Mouse (Mus musculus) hindbrain, postnatal 0 days (tissue): Measurements from ENCODE around the gene Ascl4. TPM values are rescaled to one million over a fixed set of nuclear protein-coding genes. Genes with fewer than 3 reads are reported as not detected.

Experiments
- ATAC-seq: fragments of 200-750 bp; cut with Nextera tagmentation; 2 replicates; pipeline ENCODE4 v1.8.0; 2017; ENCODE audit warnings: mild to moderate bottlenecking, moderate TSS enrichment, moderate library complexity
- DNase-seq: peaks from one replicate; pipeline ENCODE4 v3.0.0-alpha.2; 2015; ENCODE audit warnings: low spot score
- H3K27ac ChIP-seq: fragments of 300-500 bp; sonication (generic); 2 replicates; pipeline ENCODE4 v1.5.1; 2014; ENCODE audit warnings: mild to moderate bottlenecking
- H3K27me3 ChIP-seq: fragments of 300-500 bp; sonication (generic); 2 replicates; pipeline ENCODE4 v1.6.1; 2014; ENCODE audit warnings: low read length, mixed read lengths; ENCODE audit not compliant: insufficient read depth
- H3K36me3 ChIP-seq: fragments of 300-500 bp; sonication (generic); 2 replicates; pipeline ENCODE4 v1.6.1; 2014; ENCODE audit warnings: low read length, mixed read lengths; ENCODE audit not compliant: insufficient read depth
- H3K4me1 ChIP-seq: fragments of 300-500 bp; sonication (generic); 2 replicates; pipeline ENCODE4 v1.6.1; 2014; ENCODE audit warnings: antibody characterized with exemption, low read length, mixed read lengths; ENCODE audit not compliant: insufficient read depth
- H3K4me2 ChIP-seq: fragments of 300-500 bp; sonication (generic); 2 replicates; pipeline ENCODE4 v1.6.1; 2014; ENCODE audit warnings: low read depth, mild to moderate bottlenecking, low read length, moderate library complexity, mixed read lengths
- H3K4me3 ChIP-seq: fragments of 300-500 bp; sonication (generic); 2 replicates; pipeline ENCODE4 v1.5.1; 2014; ENCODE audit warnings: low read length
- H3K9ac ChIP-seq: fragments of 300-500 bp; sonication (generic); replicated peaks from 2 replicates; pipeline ENCODE4 v1.6.1; 2014; ENCODE audit warnings: mild to moderate bottlenecking, low read length, moderate library complexity, mixed read lengths
- H3K9me3 ChIP-seq: fragments of 300-500 bp; sonication (generic); 2 replicates; pipeline ENCODE4 v1.6.1; 2016; ENCODE audit warnings: low read length, mixed read lengths
- CTCF ChIP-seq: IDR thresholded peaks from 2 replicates; pipeline ENCODE4 v1.5.1; 2016; ENCODE audit warnings: antibody characterized with exemption, control low read depth, low read depth
- WGBS: fragments of 180-500 bp; shearing (Covaris S2); extraction: QIAGEN DNeasy Blood & Tissue Kit; methylation state at CpG from one replicate; pipeline ENCODE4 v1.1.7; 2014; 5-methylcytosine and 5-hydroxymethylcytosine counted together
- polyA plus RNA-seq: library from polyadenylated mRNA; unstranded; fragments of >200 nt; fragmentation: Nextera tagmentation; extraction: Ambion mirVana; gene quantifications from 2 replicates; pipeline ENCODE4 v1.2.1, GENCODE M21; 2015
- total RNA-seq: library from RNA; depleted of rRNA; stranded (reverse); fragments of >200 nt; gene quantifications from 2 replicates; pipeline ENCODE4 v1.2.3, GENCODE M21; 2014

Ascl4 gene
- total and polyA plus RNA-seq, 2 experiments from 2014 or later: 0.25 to 0.42 TPM

GRCm38 (mm10) chr10:85969894-85970620 lies 42.6 kb downstream of the Ascl4 start:
- Histone ChIP-seq H3K9ac (no peak overlapping the region), H3K4me1 (no peaks in the 10 kb centered on the region), H3K27ac (no peak overlapping the region), H3K4me2 (no peak overlapping the region), H3K27me3 (no peaks in the 10 kb centered on the region), H3K9me3 (no peaks in the 10 kb centered on the region), H3K4me3 (no peak overlapping the region), H3K36me3 (no peaks in the 10 kb centered on the region)
- DNase-seq (no peak), ATAC-seq (no peak)
- no peak for TF ChIP-seq CTCF
- 59% methylated on average over 8 of the region's 8 CpGs for WGBS

DNA sequence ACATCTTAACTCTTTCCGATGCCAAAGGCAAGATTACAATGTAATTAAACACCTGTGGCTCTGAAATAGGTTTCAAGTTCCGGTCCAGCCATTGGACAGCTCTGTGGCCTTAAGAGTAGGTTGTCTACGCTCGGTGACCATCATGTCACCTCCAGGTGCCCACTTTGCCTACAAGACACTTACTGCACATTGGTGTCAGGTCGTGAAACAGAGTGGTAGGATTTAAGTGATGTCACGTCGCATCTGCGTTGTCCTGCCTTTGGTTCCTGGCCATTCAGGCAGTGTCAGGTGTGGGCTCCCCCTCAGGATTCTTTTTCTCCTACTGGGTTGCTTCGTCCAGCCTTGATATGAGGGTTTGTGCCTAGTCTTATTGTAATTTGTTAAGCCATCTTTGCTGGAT lies 44.3 kb downstream of the Ascl4 start:
- Histone ChIP-seq H3K4me1 (no peaks in the 10 kb centered on the region), H3K27ac (no peak overlapping the region), H3K27me3 (no peaks in the 10 kb centered on the region), H3K4me3 (no peak overlapping the region), H3K4me2 (no peak overlapping the region), H3K36me3 (no peaks in the 10 kb centered on the region), H3K9me3 (no peaks in the 10 kb centered on the region), H3K9ac (no peak overlapping the region)
- no peak for ATAC-seq
- WGBS: 88% methylated on average over 9 of the region's 9 CpGs
- no peak for TF ChIP-seq CTCF
- DNase-seq: no peak

DNA sequence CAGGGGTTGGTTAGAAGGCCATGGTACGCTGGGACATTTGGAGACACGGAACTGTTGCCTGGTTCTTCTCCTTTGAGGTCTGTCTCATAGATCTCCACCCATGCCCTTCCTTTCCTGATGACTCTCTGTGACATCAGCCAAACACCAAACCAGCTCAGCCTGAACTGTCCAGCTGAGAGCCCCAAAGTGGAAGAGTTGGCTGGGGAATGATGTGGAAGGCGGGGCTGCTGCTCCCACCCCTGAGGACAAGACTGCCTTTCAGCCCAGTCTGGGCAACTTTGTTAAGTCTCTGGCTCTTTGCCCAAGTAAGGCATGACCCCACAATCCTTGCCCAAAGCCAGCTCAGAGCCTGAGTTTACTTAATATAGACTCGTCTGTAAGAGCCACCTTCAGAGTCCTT lies 45.4 kb downstream of the Ascl4 start:
- no peak overlapping the region for H3K9ac ChIP-seq
- no peaks in the 10 kb centered on the region for H3K36me3 ChIP-seq
- H3K4me2 ChIP-seq: no peak overlapping the region
- no peaks in the 10 kb centered on the region for H3K27me3 ChIP-seq
- no peaks in the 10 kb centered on the region for H3K4me1 ChIP-seq
- TF ChIP-seq CTCF: no peak
- peak overlapping the region; percentile 20; the same call in 1 of the 2 replicates for H3K27ac ChIP-seq
- DNase-seq (peak; percentile 75), ATAC-seq (peak; percentile 93)
- no peaks in the 10 kb centered on the region for H3K9me3 ChIP-seq
- WGBS: 68% methylated on average over 4 of the region's 4 CpGs
- H3K4me3 ChIP-seq: no peak overlapping the region

DNA sequence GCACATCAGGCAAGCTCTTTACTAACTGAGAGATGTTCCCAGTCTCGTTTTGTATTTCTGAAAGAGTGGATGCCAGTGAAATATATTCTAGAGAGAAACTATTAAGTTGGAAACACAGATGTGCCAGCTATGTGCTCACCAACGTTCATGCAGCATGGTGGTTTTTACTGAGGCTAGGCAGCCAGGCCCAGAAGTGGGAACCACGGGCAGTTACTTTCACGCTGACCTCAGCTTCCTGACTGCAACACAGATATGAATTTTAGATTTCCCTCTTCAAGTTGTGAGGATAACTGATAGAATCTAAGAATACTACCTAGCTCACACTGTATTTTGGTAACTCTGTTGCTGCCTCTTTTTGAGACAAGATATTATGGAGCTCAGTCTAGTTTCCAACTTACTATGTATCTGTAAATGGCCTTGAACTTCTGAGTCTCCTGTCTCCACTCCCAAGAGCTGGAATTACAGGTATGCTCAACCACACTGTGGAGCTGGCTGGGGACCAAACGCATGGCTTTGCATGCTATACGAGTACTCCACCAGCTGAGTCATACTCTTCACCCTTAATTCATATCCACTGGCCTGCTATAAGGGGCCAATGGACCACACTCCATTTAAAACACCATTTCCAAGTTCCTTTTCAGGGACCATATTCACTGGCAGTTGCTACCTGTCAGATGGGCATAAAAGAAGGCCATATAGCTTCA lies 62.1 kb downstream of the Ascl4 start:
- Histone ChIP-seq H3K4me2 (no peak overlapping the region), H3K4me1 (no peaks in the 10 kb centered on the region), H3K27ac (no peak overlapping the region), H3K9ac (no peak overlapping the region), H3K27me3 (no peaks in the 10 kb centered on the region), H3K4me3 (no peak overlapping the region), H3K9me3 (no peaks in the 10 kb centered on the region), H3K36me3 (no peaks in the 10 kb centered on the region)
- WGBS: 84% methylated on average over 6 of the region's 6 CpGs
- no peak for DNase-seq
- no peak for TF ChIP-seq CTCF
- ATAC-seq: no peak

DNA sequence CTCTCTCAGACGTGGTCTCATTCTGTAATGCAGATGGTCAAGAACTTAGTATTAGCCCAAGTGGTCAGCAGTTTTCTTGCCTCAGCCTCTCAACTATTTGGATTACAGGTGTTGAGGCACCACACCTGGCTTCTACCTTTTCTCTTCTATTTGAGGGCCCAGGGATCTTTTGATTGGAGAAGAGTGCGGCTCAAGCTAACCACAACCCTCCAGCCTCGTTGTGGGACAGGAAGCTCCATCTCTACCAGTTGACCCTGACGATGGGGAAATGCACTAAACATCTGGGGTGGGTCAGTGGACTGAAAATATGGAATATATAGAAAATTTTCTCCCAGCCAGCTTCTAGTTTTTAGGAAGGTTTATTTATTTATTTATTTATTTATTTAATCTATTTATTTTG lies 64.9 kb downstream of the Ascl4 start:
- H3K4me3 ChIP-seq: no peak overlapping the region
- H3K9ac ChIP-seq: no peak overlapping the region
- no peak overlapping the region for H3K27ac ChIP-seq
- H3K4me1 ChIP-seq: no peaks in the 10 kb centered on the region
- ATAC-seq (no peak), DNase-seq (no peak)
- WGBS: 87% methylated on average over 4 of the region's 4 CpGs
- no peak for TF ChIP-seq CTCF
- H3K4me2 ChIP-seq: no peak overlapping the region
- H3K9me3 ChIP-seq: no peaks in the 10 kb centered on the region
- no peaks in the 10 kb centered on the region for H3K36me3 ChIP-seq
- no peaks in the 10 kb centered on the region for H3K27me3 ChIP-seq

GRCm38 (mm10) chr10:85993836-85994235 lies 66.4 kb downstream of the Ascl4 start:
- Histone ChIP-seq H3K27me3 (no peaks in the 10 kb centered on the region), H3K9me3 (no peaks in the 10 kb centered on the region), H3K9ac (no peak overlapping the region), H3K4me1 (no peaks in the 10 kb centered on the region), H3K4me2 (no peak overlapping the region), H3K36me3 (no peaks in the 10 kb centered on the region), H3K4me3 (no peak overlapping the region), H3K27ac (no peak overlapping the region)
- ATAC-seq (no peak), DNase-seq (no peak)
- no peak for TF ChIP-seq CTCF
- 86% methylated on average over 9 of the region's 9 CpGs for WGBS
